Mouse (Mus musculus) monocyte, adult 2 months (primary cell): ENCODE results near the gene Clstn3.
"Not testable (repeated sequence)": the region's sequence is repeated elsewhere in the genome, so short reads cannot be mapped to it uniquely, and the experiment has no call there.

Experiments
- DNase-seq, 2 experiments: peaks; one replicate each; pipeline ENCODE4 v3.0.0; 2022; ENCODE audit warnings: low spot score in 2 of 2, low read depth in 1 of 2

Clstn3 gene

DNA sequence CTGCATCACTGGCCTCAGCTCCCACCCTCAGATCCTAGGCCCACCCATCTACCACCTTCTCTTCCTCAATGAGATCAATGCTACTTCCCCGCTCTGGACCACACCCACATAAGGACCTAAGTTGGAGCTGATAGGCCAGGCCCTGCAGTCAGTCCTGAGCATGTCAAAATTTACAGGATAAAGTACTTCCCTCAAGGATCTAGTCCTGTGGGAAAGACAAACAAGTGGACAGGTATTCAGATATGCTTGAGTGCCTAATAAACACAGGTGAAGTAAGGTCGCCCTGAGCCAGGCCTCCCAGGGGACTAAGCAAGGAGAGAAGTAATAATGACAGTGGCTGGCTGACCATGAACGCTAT, 15.0 kb upstream of the Clstn3 start:
- DNase-seq = no peak

DNA sequence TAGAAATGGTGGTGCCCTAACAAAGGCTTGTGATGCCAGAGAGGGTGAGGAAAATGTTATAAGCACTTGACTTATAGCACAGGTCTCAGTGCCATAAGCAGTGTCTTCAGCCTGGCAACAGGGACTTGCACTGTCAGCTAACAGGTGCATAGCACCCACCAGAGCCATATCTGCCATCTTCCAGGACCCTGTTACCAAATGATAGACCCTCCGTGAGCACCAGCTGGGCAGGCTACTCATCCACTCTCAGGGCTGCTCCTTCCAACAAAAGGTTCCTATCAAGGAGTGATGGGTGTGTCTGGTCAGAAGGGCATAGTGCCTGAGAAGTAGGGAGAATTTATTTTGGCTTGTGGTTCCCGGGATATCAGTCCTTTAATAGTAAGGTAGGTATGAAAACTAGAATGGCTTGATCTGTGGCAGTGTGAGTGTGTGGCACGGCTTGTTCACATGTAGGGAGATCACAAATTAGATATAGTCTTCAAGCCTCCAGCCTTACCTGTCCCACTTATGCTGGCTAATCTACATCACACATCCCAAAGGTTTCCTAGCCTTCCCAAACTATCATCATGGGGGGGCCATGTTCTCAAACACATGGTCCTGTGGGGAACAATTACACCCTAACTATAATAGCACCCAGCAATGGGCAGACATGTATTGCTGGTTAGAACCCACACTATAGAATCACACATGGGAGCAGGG, 14.4 kb upstream of the Clstn3 start:
- no peak for DNase-seq

DNA sequence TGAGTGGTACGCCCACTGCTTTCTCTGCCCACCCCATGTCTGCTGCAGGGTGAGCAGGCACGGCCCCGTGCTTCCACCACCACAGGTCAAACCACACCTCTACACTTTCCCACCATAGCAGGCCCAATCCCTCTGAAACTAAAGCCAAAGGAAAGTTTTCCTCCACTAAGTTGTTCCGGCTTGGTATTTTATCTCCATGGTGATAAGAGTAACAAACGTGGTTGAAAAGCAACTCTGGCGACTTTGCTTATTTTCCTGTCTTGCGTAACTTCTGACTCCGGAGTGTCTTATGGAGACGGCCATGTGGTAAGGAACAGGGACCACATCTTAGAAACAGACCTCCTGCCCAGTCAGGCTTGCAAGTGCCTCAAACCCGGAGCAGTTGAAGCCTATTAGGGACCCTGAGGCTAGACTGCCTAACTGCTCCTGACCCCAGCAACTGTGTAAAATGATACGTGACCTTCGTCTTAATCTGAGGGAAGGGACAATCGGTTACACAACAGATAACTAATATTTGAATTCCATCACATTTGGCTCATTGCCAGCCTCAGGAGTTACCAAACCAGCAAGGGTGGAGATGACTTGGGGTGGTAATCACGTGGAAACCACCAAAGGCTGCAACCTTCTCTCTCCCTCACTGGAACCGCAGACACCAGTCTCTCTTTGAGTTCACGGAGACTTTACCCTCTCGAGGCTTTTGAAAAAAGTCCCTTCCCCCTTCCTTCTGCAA, 13.5 kb upstream of the Clstn3 start:
- DNase-seq = peak; percentile 52 to 78

DNA sequence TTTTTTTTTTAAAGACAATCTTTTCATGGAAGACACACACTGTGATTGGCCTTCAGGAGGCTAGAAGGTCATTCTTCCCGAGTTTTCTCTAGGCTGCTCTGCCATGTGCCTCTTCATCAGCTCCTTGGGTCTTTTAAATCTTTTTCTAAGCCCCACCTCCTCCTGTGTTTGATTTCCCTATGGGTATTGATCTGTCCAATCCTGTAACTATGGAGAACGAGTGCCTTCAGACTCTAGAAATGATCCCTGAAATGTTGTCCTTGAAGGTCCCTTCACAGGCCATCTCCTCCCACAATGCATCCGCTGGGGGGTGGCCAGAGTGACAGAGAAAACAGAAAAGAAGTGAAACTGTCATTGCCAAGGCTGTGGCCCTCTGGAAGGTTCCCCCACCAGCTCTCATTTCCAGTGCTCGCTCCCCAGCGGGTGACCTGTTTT, 12.6 kb upstream of the Clstn3 start:
- peak; percentile 23 to 42 for DNase-seq

- DNase-seq = no peak
These were observed 12.2 kb upstream of the Clstn3 start for GRCm38 (mm10) chr6:124476796-124477195.

DNA sequence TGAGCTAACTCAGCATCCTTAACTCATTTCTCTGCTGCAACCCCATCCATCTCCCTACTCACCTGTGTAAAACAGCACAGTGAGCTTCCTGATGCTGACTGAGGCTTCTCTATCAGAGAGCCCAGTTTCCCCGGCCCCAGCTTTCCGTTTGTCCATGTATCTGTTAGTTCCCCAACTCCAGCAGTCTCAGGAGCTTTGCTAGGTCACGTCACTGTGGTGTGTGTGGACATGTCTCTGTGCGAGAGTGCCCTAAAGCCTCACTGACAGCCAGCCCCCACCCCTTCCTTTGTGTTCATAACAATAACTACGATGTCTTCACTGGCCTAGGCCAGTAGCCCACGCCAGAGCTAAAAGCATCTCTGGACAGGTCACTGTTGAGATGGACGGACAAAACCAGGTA, 11.6 kb upstream of the Clstn3 start:
- no peak for DNase-seq

DNA sequence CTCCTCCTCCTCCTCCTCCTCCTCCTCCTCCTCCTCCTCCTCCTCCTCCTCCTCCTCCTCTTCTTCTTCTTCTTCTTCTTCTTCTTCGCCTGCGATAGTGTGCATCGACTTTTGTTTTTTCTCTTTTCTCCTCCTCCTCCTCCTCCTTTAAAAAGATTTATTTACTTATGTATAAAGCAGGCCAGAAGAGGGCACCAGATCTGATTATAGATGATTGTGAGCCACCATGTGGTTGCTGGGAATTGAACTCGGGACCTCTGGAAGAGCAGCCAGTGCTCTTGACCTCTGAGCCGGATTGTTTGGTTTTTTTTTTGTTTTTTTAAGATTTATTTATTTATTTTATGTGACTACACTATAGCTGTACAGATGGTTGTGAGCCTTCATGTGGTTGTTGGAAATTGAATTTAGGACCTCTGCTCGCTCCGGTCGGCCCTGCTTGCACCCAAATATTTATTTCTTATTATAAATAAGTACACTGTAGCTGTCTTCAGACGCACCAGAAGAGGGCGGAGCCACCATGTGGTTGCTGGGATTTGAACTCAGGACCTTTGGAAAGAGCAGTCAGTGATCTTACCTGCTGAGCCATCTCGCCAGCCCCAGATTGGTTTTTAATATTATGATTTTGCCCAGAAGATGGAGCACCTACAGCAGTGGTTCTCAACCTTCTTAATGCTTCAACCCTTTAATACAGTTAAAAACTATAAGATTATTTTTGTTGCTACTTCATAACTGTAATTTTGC, 10.9 kb upstream of the Clstn3 start:
- not testable (repeated sequence) for DNase-seq

DNA sequence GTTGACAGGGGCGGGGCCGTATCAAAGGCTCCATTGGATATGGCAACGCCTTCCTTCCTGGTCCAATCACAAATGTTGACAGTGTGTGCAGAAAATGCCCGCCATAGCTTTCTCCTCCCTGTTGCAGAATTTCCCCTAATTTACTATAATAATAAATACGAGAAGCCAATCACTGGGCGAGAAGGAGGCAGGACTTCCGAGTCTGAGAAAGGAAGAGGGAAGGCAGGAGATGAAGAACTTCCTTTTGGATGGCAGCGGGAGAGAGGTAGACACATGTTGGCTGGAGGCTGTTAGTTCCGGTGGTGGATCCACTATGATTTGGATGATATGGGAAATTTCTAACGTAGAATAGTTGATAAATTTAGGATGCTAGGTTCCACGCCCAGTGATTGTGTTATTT, 10.0 kb upstream of the Clstn3 start:
- no peak for DNase-seq

- peak in 1 of 2 experiments; percentile 40 for DNase-seq
These were observed 8.2 kb upstream of the Clstn3 start for GRCm38 (mm10) chr6:124472801-124473200.

- DNase-seq = not testable (repeated sequence)
These were observed 7.4 kb upstream of the Clstn3 start for GRCm38 (mm10) chr6:124471783-124472638.

DNA sequence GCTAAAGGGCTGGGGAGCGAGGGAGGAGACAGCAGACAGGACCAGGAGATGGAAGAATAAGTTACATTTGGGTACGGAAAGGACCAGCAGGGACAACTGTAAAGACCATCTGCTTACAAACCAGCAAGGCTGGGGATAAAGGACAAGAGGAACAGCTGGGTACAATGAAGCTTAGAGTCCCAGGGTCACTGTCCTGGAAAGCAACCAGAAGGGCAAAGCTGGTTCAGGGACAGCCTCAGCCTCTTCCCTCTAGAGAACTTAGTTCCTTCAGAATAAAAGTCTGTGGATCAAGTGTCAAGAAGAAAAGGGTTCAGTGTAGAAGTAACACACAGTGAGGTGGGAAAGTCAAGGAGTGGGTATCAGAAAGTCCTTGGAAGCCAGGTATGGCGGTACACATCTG, 6.5 kb upstream of the Clstn3 start:
- no peak for DNase-seq

- DNase-seq = no peak
These were observed 1.1 kb upstream of the Clstn3 start for GRCm38 (mm10) chr6:124465729-124466128.

- no peak for DNase-seq
These were observed 705 bp upstream of the Clstn3 start for GRCm38 (mm10) chr6:124465299-124465698.

DNA sequence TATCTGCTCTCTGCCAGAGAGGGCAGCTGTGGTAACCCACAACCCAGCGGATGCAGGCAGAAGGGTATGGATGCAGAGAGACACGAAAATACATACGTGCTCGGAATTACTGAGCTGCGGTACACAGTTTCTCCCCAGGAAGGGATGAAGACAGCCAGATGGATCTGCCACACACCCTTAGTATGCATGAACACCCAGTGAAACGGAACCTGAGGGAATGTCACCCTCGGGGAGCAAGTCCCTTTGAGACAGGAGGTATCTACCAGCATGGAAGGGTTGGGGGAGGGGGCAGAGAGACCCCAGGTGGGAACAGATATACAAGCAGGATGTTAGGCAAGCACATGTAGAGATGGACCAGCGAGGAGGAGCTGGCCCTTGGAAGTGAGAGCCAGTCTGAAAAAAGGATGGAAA, 708 bp downstream of the Clstn3 start:
- DNase-seq = no peak

DNA sequence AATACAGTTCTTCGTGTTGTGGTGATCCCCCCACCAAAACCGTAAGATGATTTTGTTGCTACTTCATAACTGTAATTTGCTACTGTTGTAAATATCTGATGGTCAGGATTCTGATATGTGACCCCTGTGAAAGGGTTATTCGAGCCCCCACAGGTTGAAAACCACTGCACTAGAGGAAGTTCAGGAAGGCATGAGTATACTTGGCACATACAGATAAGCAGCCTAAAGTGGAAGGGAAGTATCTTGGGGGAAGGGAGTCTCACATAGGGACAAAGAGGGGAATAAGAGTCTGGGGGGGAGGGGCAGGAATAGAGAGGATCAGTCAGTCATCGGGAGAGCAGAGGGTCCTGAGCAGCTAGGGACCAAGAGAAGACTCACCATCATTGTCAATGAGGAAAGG, 5.2 kb downstream of the Clstn3 start:
- DNase-seq = no peak

GRCm38 (mm10) chr6:124458505-124458904, 6.1 kb downstream of the Clstn3 start:
- no peak for DNase-seq

- no peak for DNase-seq
These were observed 6.8 kb downstream of the Clstn3 start for GRCm38 (mm10) chr6:124457827-124458226.

DNA sequence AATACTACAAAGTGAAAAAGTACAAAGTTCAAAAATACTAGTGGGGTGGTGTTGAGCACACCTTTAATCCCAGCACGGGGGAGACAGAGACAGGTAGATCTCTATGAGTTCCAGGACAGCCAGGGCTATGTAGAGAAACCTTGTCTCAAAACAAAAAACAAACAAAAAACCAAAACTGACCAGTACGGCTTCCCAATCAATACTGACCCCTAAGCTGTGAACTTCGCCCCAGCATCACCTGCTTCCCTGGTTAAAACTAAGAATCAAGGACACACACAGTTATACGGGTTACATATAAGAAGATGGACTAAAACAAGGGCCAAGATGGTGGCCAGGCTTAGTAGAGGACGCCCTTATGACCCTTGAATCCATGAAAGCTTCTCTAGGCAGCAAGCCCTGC, 8.4 kb downstream of the Clstn3 start:
- DNase-seq = no peak

DNA sequence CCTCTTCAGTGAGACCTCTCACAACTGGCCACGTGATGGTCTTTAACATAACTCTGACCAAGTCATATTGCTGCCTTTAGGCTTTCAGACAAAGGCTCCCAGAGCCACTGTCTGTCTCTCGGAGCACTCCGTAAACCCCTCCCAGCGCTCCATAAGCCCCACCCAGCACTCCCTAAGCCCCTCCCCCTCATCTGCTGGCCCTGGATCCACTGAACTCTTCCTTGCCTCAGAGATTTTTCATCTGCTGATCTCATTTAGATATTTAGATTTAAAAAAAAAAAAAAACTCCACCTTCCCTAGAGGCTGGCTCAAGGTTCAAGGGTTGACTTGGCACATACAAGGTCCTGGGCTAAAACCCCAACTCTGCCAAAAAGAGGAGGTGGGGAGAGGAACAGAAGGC, 10.8 kb downstream of the Clstn3 start:
- no peak for DNase-seq

DNA sequence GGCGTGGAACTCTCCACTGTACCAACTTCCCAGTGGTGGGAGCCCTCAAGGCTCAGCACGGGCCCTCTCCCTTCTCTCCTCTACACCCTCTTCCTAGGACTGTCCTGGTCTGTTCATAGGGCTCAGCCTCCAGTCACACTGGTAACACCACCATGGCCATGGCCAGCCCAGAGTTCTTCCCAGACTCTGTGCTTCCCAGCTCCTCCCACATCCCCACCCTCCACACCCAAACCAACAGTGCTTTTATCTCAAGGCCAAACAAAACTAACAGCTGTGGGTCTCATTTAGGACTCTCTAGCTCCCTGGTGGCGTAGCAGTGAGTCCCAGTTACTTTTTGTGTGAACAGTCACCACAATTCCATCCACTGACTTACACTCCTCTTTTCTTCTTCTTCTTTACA, 12.6 kb downstream of the Clstn3 start:
- no peak for DNase-seq
